Mouse (Mus musculus) spleen, postnatal 0 days (tissue): ENCODE data around the gene Bhlha9. TPM values are rescaled to one million over a fixed set of nuclear protein-coding genes. Genes with fewer than 3 reads are reported as not detected.

ENCODE experiments used
- polyA plus RNA-seq: library from polyadenylated mRNA; unstranded; fragments of >200 nt; fragmentation: Nextera tagmentation; extraction: Ambion mirVana; gene quantifications from 2 replicates; pipeline ENCODE4 v1.2.1, GENCODE M21; 2015

The Bhlha9 gene
- 0.11 TPM in 1 of 2 replicates, not detected in the other for polyA plus RNA-seq

GRCm38 (mm10) chr11:76671871-76672475, at the start of gene Bhlha9:
Bhlha9 (plus strand) TSS chr11:76672470.

GRCm38 (mm10) chr11:76679508-76679907, 7.2 kb downstream of the Bhlha9 start, which contains the start of gene Trarg1:
Trarg1 (plus strand) TSS chr11:76679808.

Other genes with a start within 250 kb of the Bhlha9 start
- 8.8 and 11.9 TPM in 2 replicates for gene Abr, start 50.2 kb upstream of the Bhlha9 start, polyA plus RNA-seq
- 0.35 and 0.55 TPM in 2 replicates for gene Trarg1, start 7.3 kb downstream of the Bhlha9 start, polyA plus RNA-seq
- gene Gosr1, start 91.1 kb downstream of the Bhlha9 start, polyA plus RNA-seq, result 10.9 and 12.1 TPM in 2 replicates
- 7.8 and 8.7 TPM in 2 replicates for gene Cpd, start 174.5 kb downstream of the Bhlha9 start, polyA plus RNA-seq
- gene Tmigd1, start 229.7 kb downstream of the Bhlha9 start, polyA plus RNA-seq, result 0.13 TPM in 1 of 2 replicates, not detected in the other